Mouse (Mus musculus) lung, adult 2 months (tissue): ENCODE measurements around the gene Ifit2. TPM values are rescaled to one million over a fixed set of nuclear protein-coding genes. Genes with fewer than 3 reads are reported as not detected.
A peak's percentile ranks its signal among the peaks of the same experiment; 100 is the strongest.

Source experiments
- DNase-seq: peaks from one replicate; pipeline ENCODE4 v3.0.0; 2022
- H3K4me1 ChIP-seq: fragments of 200-500 bp; 2 replicates; pipeline ENCODE4 v1.6.1; 2011; ENCODE audit warnings: low read length; ENCODE audit not compliant: control insufficient read depth, insufficient read depth
- H3K4me3 ChIP-seq: fragments of 200-500 bp; replicated peaks from 2 replicates; pipeline ENCODE3; 2011; ENCODE audit warnings: low read depth, mild to moderate bottlenecking, control low read depth, low read length; ENCODE audit errors: extremely low read depth
- CTCF ChIP-seq: fragments of 200-500 bp; IDR thresholded peaks from 2 replicates; pipeline ENCODE4 v1.5.1; 2011; ENCODE audit warnings: mild to moderate bottlenecking, low read length, control low read depth; ENCODE audit not compliant: insufficient read depth
- POLR2A ChIP-seq: fragments of 200-500 bp; IDR thresholded peaks from 2 replicates; pipeline ENCODE4 v1.6.1; 2011; ENCODE audit warnings: low read depth, mild to moderate bottlenecking, control low read depth, low read length, borderline replicate concordance; ENCODE audit errors: extremely low read depth
- WGBS: fragments of 180-500 bp; shearing (Covaris S2); methylation state at CpG from one replicate; pipeline ENCODE4 v1.1.7; 2018; 5-methylcytosine and 5-hydroxymethylcytosine counted together
- polyA plus RNA-seq: library from polyadenylated mRNA; depleted of rRNA; stranded (reverse); fragments of >200 nt; gene quantifications from 2 replicates; pipeline ENCODE4 v1.2.3, GENCODE M21; 2012

Ifit2 gene
- polyA plus RNA-seq, 1 experiment: 6.3 TPM

DNA sequence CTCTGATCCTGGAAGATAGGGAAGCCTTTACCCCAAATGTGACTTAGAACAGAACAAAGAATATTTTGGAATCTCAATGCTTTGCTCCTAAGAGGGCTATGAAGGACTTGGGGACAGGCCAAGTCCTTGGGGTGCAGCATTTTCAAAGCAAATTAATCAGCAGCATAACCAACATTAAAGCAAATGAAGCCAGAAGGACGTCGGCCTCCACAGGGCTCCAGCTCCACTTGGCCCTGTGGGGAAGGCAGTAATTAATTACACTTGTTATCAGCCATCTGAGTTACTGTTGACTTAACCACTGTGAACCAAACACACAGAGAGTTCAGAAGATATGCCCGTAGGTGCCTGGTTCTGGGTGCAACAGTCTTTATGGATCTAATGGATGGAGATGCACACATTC lies 31.7 kb upstream of the Ifit2 start:
- peaks cover 8% of the 10 kb centered on the region; the same call in 1 of the 2 replicates for H3K4me1 ChIP-seq
- 35% methylated on average over 3 of the region's 3 CpGs for WGBS
- DNase-seq: no peak
- H3K4me3 ChIP-seq: no peak overlapping the region
- TF ChIP-seq CTCF (no peak), POLR2A (no peak)

DNA sequence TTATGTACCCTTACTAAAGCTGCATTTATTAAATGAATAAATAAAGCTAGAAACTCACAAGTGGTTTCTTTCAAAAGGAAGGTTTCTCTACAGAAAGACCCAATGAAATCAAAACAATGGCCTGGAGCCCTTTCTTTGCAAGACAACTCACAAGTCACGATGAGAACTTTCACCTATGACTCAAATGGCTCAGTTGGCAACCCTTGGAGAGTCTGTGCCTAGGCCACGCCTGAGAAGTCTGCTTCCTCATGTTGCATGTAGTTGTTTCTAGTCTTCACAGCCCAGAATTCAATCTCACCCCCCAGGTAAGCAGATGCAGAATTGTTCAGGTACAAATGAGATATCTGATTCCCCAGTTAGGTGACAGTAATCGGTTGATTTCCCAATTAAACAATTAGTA lies 30.8 kb upstream of the Ifit2 start:
- H3K4me1 ChIP-seq: peaks cover 8% of the 10 kb centered on the region; the same call in 1 of the 2 replicates
- TF ChIP-seq CTCF: no peak
- TF ChIP-seq POLR2A: no peak
- no peak for DNase-seq
- no peak overlapping the region for H3K4me3 ChIP-seq
- WGBS: 73% methylated on average over 3 of the region's 3 CpGs

DNA sequence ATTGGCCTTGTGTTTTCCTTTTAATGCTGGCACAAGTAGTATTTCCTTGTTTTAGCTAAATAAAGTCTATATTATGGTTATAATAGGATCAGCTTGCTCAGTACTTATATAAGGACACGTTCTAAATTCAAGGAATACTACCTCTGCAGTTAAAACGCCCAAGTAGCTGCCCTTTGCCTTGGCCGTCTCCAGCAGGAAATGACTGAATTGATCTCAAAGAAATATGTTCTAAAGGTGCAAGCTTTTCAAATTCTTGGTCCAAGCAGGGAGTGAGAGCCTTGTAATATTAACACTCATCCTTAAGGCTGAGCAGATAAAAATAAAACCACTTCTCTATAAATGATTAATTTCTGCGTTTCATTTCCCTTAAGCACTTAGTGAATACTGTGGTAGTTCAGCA lies 30.4 kb upstream of the Ifit2 start:
- H3K4me3 ChIP-seq: no peak overlapping the region
- peaks cover 8% of the 10 kb centered on the region; the same call in 1 of the 2 replicates for H3K4me1 ChIP-seq
- no peak for DNase-seq
- TF ChIP-seq POLR2A (no peak), CTCF (no peak)
- WGBS: 63% methylated on average over 4 of the region's 4 CpGs

DNA sequence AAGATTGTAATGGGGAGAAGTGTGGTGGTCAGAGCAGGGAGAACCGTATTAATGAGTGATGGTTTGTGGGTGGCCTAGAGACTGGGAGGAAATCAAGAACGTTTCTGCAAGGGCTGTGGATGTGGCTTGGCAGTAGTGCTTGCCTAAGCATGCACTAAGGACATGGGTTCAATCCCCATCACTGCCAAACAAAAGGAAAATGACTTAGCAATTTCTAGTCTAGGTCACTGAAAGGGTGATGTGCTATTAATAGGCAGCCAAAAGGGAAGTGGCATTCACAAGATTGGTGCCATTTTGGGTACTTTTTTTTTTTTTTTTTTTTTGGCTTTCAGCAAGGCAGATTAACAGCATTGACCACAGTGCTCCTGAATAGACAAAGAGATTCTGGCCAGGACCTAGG lies 29.1 kb upstream of the Ifit2 start:
- 54% methylated on average over 2 of the region's 2 CpGs for WGBS
- DNase-seq: no peak
- TF ChIP-seq POLR2A (no peak), CTCF (no peak)
- peaks cover 12% of the 10 kb centered on the region for H3K4me1 ChIP-seq
- H3K4me3 ChIP-seq: no peak overlapping the region

DNA sequence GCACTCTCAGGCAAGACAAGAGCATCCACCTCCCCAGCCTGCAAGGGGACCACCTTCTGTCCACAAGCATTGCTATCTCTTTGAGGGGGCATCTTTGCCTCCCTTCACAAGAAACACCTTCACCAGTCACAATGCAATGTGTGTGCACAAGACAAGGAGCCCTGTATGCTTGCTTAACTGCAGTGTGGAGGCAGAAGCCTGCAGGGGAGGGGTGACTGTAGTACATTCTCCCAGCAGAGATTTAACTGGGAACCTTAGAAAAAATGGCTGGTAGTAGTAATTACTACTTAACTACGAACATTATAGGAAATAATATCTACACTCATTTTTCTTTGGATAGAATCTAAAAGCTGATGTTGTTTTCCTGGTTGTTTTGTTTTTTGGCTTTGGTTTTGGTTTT lies 28.5 kb upstream of the Ifit2 start:
- H3K4me3 ChIP-seq: no peak overlapping the region
- DNase-seq: no peak
- H3K4me1 ChIP-seq: peaks cover 12% of the 10 kb centered on the region
- TF ChIP-seq POLR2A: no peak
- TF ChIP-seq CTCF: no peak
- 87% methylated on average over 1 of the region's 1 CpGs for WGBS

DNA sequence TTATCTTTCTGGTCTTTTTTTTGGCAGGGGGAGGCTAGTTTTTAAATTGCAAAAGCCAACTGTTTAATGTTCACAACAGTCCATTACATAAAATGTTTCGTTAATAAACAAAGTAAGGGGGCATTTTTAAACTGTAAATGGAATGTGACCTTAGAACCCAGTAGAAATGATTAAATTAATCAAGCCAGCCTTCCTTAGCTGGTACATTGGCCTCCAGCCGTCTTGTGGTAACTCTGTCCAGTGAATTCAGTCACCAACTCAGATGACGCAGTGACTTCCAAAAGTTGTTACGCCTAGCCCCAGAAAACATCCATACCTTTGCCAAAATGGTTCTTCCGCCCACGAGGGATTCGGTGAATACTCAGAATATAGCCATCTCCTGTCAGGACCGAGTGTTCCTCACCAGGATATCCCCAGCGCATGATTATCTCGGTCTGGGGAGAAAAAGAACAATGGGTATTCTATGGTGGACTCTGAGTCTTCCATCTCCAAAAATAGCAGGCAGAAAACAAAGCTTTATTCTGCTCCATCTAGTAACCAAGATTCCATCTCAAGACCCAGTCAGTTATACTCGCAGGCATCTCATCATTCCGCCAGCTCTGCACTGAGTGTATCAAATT lies 27.3 kb upstream of the Ifit2 start:
- TF ChIP-seq CTCF (no peak), POLR2A (no peak)
- DNase-seq: no peak
- 60% methylated on average over 12 of the region's 12 CpGs for WGBS
- peaks cover 10% of the 10 kb centered on the region for H3K4me1 ChIP-seq
- no peak overlapping the region for H3K4me3 ChIP-seq

DNA sequence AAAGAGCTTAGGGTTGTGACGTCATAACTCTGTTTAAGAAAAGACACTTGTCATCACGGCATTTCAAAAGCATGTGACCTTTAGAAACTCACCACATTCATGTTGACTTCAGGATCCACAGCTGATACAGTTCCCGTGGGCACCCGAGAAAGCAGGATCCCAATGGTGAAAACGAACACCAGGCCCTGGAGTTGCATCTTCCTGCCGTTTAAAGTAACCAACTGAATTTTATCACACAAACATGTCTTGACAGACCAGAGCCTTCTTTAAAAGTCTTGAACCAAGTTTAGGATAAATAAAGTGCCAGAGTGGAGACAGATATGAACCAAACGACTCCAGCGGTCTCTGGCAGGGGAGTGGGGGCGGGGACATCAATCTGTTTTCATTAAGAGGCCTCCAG lies 25.8 kb upstream of the Ifit2 start:
- TF ChIP-seq CTCF (no peak), POLR2A (no peak)
- 54% methylated on average over 9 of the region's 9 CpGs for WGBS
- Histone ChIP-seq H3K4me1 (peaks cover 7% of the 10 kb centered on the region), H3K4me3 (peak overlapping the region; percentile 24)
- no peak for DNase-seq

DNA sequence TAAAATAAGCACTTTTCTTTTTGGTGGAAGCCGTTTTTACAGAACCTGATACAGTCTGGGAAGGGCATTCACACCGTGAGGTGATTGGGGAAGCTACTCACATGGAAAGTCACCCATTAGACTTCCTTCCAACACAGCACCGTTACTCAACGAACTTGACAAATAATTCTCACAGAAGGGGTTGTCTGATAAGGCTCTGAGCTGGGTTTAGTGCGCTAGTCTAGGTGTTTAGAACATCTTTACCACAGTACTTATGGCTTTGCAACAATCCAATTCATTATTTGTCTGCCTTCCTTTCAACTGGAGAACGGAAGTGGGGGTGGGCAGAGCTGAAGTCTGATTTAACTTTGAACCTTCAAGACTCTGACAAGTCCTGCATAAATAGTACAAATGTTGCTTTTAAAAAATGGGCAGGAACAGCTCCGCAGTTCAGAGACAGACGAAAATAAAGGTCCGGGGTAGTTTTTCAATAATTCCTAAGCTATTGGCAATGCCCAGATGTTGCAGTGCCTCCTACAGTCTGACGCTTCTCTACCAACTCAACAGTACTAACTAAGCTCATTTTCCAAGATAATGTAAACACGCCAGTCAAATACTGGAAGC lies 24.1 kb upstream of the Ifit2 start:
- H3K4me3 ChIP-seq: peak overlapping the region; percentile 87

DNA sequence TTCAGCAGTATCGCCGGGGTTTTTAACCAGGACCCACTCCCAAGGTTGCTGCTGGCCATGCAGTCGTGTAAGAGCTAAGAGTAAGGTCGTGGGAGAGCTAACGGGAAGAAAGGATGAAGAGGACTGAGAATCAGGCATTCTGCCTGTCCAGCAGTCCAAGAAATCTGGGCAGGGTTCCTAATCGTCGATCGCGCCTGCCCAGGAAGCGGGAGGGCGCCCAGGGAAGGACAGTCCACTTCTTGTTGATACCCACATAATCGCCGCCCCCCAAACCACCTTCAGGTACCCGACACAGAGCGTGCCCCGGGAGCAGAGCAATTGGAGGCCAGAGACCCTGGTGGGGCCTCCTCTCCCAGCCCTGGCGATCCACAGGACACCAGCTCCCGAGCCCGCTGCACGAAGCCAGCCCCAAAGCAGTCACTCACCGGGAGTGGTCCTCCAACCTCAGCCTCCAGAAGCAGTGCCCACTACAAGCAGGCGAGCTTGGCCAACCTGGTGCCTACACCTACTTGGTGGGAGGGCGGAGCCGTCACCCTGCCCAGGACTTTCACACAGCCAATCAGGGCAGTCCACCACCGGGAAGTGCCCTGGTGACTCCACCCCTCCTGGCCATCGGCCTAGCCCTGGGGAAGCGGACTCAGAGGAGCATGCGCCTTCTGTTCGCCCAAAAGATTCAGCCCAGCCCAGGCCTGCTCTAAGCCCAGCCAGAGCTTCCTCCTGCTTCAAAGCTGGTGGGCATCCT lies 23.4 kb upstream of the Ifit2 start, which contains the start of gene Lipa:
TSS of gene Lipa (minus strand) at position 534 of the 742 bp plus-strand sequence.
- DNase-seq: peak; percentile 93
- Histone ChIP-seq H3K4me3 (peak within 1 kb of the TSS; percentile 87), H3K4me1 (peaks cover 5% of the 10 kb centered on the region)
- under 1% methylated on average over 29 of the region's 29 CpGs for WGBS
- TF ChIP-seq CTCF (no peak), POLR2A (peak; percentile 94; the same call in 1 of the 2 replicates)

More for the DNA sequence above, 24.1 kb upstream of the Ifit2 start:
- peaks cover 7% of the 10 kb centered on the region for H3K4me1 ChIP-seq
- TF ChIP-seq CTCF (no peak), POLR2A (no peak)
- under 1% methylated on average over 11 of the region's 11 CpGs for WGBS
- peak; percentile 35 for DNase-seq
